Mouse (Mus musculus): ENCODE results near the gene Lbh.

DNA sequence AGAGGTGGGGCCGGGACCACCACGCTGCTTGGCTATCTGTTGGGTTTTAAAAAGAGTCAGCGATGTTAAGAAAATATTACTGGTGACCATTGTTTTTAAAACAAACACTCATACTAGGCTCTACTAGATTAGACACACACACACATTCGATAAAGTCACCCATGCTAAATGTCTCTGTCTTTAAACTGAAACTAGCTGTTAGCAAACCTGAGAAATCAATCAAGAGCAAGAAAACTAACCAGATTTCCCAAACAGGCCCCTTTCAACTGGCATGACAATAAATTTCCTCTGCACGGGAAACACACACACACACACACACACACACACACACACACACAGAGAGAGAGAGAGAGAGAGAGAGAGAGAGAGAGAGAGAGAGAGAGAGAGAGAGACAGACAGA, 47.6 kb downstream of the Lbh start:
- no peak for TF ChIP-seq CTCF (IDR thresholded peaks at IDR 0.05; ENCODE audit: low read depth)
- TF ChIP-seq EP300 (IDR thresholded peaks at IDR 0.05; ENCODE audit: low read depth): no peak
